Mouse (Mus musculus) megakaryocyte, adult 5-6 weeks (primary cell): Measurements from ENCODE around the gene Prkce. TPM values are rescaled to one million over a fixed set of nuclear protein-coding genes. Genes with fewer than 3 reads are reported as not detected.

ENCODE experiments used
- ATAC-seq: 2 replicates; pipeline ENCODE4 v1.8.0; 2016; ENCODE audit warnings: mild to moderate bottlenecking, inconsistent platforms; ENCODE audit not compliant: poor library complexity, severe bottlenecking
- total RNA-seq, 2 experiments: library from RNA; stranded (forward) in 1 of 2; stranded (reverse) in 1 of 2; fragments of 153-499, 151-499 nt in 1 of 2; fragments of 221-1000, 200-1000 nt in 1 of 2; gene quantifications; 2 replicates each; pipeline versions ENCODE4 v1.2.3 to v1.2.4; 2015 to 2017

Prkce gene
- total RNA-seq, 2 experiments from 2014 or later: 3.5 to 8.1 TPM

GRCm38 (mm10) chr17:86656369-86656768, 488.8 kb downstream of the Prkce start:
- ATAC-seq: no peak

GRCm38 (mm10) chr17:86662301-86662700, 494.7 kb downstream of the Prkce start:
- ATAC-seq: no peak

GRCm38 (mm10) chr17:86663471-86663870, 495.9 kb downstream of the Prkce start:
- peak; percentile 76 for ATAC-seq

GRCm38 (mm10) chr17:86667836-86668600, 500.4 kb downstream of the Prkce start:
- ATAC-seq: peak; percentile 52; the same call in 1 of the 2 replicates

- ATAC-seq: no peak
Measured at GRCm38 (mm10) chr17:86669641-86670373, 502.2 kb downstream of the Prkce start.

- ATAC-seq: no peak
Measured at GRCm38 (mm10) chr17:86670731-86671130, 503.1 kb downstream of the Prkce start.

GRCm38 (mm10) chr17:86674971-86675370, 507.4 kb downstream of the Prkce start:
- ATAC-seq: no peak

- ATAC-seq: no peak
Measured at GRCm38 (mm10) chr17:86676336-86676735, 508.8 kb downstream of the Prkce start.

GRCm38 (mm10) chr17:86676909-86677308, 509.3 kb downstream of the Prkce start:
- ATAC-seq: no peak

- peak; percentile 77 for ATAC-seq
Measured at GRCm38 (mm10) chr17:86685263-86685662, 517.7 kb downstream of the Prkce start.

GRCm38 (mm10) chr17:86687021-86687420, 519.4 kb downstream of the Prkce start:
- ATAC-seq: no peak

GRCm38 (mm10) chr17:86690871-86691390, 523.3 kb downstream of the Prkce start:
- ATAC-seq: no peak

- no peak for ATAC-seq
Measured at GRCm38 (mm10) chr17:86697751-86698150, 530.2 kb downstream of the Prkce start.

GRCm38 (mm10) chr17:86703336-86703735, 535.8 kb downstream of the Prkce start:
- ATAC-seq: no peak

GRCm38 (mm10) chr17:86705236-86705635, 537.7 kb downstream of the Prkce start:
- ATAC-seq: no peak

GRCm38 (mm10) chr17:86706467-86706866, 538.9 kb downstream of the Prkce start:
- no peak for ATAC-seq

Other genes with a start within 250 kb of the Prkce start
- gene Srbd1, start 22.6 kb upstream of the Prkce start, total RNA-seq (2015): 15.8 and 17.2 TPM in 2 replicates
- gene Srbd1, start 22.6 kb upstream of the Prkce start, total RNA-seq (2017): 19.5 and 24.9 TPM in 2 replicates